Mouse (Mus musculus) hindbrain, embryonic 16.5 days (tissue): ENCODE measurements around the gene Poglut1. TPM values are rescaled to one million over a fixed set of nuclear protein-coding genes. Genes with fewer than 3 reads are reported as not detected.

Experiments used
- ATAC-seq: fragments of 200-750 bp; cut with Nextera tagmentation; 2 replicates; pipeline ENCODE4 v1.8.0; 2017; ENCODE audit warnings: moderate TSS enrichment, moderate library complexity
- H3K27ac ChIP-seq: fragments of 300-500 bp; sonication (generic); 2 replicates; pipeline ENCODE4 v1.5.1; 2014; ENCODE audit warnings: low read depth, mild to moderate bottlenecking, control low read depth, low read length, moderate library complexity
- H3K27me3 ChIP-seq: fragments of 300-500 bp; sonication (generic); replicated peaks from 2 replicates; pipeline ENCODE4 v1.6.1; 2014; ENCODE audit warnings: low read length; ENCODE audit not compliant: control insufficient read depth, insufficient read depth
- H3K36me3 ChIP-seq: fragments of 300-500 bp; sonication (generic); 2 replicates; pipeline ENCODE4 v1.6.1; 2014; ENCODE audit warnings: mild to moderate bottlenecking, low read length, moderate library complexity, mixed read lengths; ENCODE audit not compliant: control insufficient read depth, insufficient read depth
- H3K4me1 ChIP-seq: fragments of 300-500 bp; sonication (generic); 2 replicates; pipeline ENCODE4 v1.6.1; 2014; ENCODE audit warnings: low read depth, low read length; ENCODE audit not compliant: control insufficient read depth, insufficient read depth
- H3K4me2 ChIP-seq: fragments of 300-500 bp; sonication (generic); 2 replicates; pipeline ENCODE4 v1.6.1; 2014; ENCODE audit warnings: mild to moderate bottlenecking, low read length, control low read depth, moderate library complexity
- H3K4me3 ChIP-seq: fragments of 300-500 bp; sonication (generic); 2 replicates; pipeline ENCODE4 v1.5.1; 2014; ENCODE audit warnings: mild to moderate bottlenecking, low read length, control low read depth, moderate library complexity
- H3K9ac ChIP-seq: fragments of 300-500 bp; sonication (generic); 2 replicates; pipeline ENCODE4 v1.6.1; 2014; ENCODE audit warnings: low read depth, mild to moderate bottlenecking, control low read depth, low read length, moderate library complexity
- H3K9me3 ChIP-seq: fragments of 300-500 bp; sonication (generic); 2 replicates; pipeline ENCODE4 v1.6.1; 2014; ENCODE audit warnings: mild to moderate bottlenecking, low read length, moderate library complexity; ENCODE audit not compliant: control insufficient read depth
- WGBS: fragments of 180-500 bp; shearing (Covaris S2); extraction: QIAGEN DNeasy Blood & Tissue Kit; methylation state at CpG from one replicate; pipeline ENCODE4 v1.1.7; 2014; 5-methylcytosine and 5-hydroxymethylcytosine counted together
- polyA plus RNA-seq: library from polyadenylated mRNA; unstranded; fragments of >200 nt; fragmentation: Nextera tagmentation; extraction: Ambion mirVana; gene quantifications from 2 replicates; pipeline ENCODE4 v1.2.1, GENCODE M21; 2015

The Poglut1 gene
- polyA plus RNA-seq, 1 experiment from 2014 or later: 50.1 TPM

DNA sequence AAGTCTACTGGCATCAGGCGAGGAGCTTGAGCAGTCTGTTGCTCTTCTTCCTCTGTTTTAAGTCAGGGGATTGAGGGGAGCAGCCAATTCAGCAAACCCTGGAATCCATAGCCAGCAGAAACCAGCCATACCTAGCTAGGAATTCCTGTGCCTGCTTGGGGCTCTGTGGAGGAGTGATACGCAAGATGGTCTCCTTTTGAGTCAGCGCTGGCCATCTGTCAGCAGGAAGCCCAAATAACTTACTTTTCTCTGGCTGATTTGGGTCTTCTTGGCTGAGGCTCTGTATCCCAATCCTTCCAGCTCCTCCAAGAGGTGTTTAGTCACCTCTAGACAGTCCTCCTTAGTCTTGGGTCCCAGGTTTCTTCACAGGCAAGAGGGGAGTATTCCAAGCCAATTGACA is 5.9 kb upstream of the Poglut1 start:
- peaks cover 23% of the 10 kb centered on the region for H3K27me3 ChIP-seq
- ATAC-seq: no peak

DNA sequence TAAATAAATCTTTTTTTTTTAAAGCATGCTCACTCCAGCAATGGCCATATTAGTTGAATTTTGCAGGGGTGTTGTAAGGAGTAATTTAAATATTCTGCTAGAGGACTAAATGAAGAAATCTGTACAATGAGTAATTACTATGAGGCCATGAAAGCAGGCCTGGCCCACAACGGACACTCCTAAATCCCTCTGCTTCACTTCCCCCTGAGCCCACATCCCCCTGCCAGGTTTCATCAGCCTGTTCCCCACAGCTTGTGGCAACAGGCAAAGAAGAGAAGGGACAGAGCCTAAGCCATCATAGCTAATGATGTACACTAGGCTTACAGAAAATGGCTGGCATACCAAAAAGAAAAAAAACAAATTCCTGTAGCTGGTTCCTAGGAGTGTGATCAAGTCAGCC is 2.1 kb downstream of the Poglut1 start:
- 0 out of 2 replicates have a peak, but pooled peaks cover 2% of the 10 kb centered on the region for H3K27me3 ChIP-seq
- no peak overlapping the region for H3K9ac ChIP-seq
- no peaks in the 10 kb centered on the region for H3K9me3 ChIP-seq
- H3K4me2 ChIP-seq: peak overlapping the region; percentile 58
- ATAC-seq: no peak
- H3K36me3 ChIP-seq: peaks cover 10% of the 10 kb centered on the region
- peaks cover 13% of the 10 kb centered on the region for H3K4me1 ChIP-seq
- no peak overlapping the region for H3K4me3 ChIP-seq
- no peak overlapping the region for H3K27ac ChIP-seq
- 92% methylated on average over 1 of the region's 1 CpGs for WGBS

More for the DNA sequence above, 5.9 kb upstream of the Poglut1 start:
- Histone ChIP-seq H3K4me2 (no peak overlapping the region), H3K36me3 (no peaks in the 10 kb centered on the region), H3K4me3 (no peak overlapping the region), H3K9me3 (no peaks in the 10 kb centered on the region), H3K27ac (no peak overlapping the region), H3K9ac (no peak overlapping the region), H3K4me1 (no peaks in the 10 kb centered on the region)
- WGBS: 82% methylated on average over 3 of the region's 3 CpGs

DNA sequence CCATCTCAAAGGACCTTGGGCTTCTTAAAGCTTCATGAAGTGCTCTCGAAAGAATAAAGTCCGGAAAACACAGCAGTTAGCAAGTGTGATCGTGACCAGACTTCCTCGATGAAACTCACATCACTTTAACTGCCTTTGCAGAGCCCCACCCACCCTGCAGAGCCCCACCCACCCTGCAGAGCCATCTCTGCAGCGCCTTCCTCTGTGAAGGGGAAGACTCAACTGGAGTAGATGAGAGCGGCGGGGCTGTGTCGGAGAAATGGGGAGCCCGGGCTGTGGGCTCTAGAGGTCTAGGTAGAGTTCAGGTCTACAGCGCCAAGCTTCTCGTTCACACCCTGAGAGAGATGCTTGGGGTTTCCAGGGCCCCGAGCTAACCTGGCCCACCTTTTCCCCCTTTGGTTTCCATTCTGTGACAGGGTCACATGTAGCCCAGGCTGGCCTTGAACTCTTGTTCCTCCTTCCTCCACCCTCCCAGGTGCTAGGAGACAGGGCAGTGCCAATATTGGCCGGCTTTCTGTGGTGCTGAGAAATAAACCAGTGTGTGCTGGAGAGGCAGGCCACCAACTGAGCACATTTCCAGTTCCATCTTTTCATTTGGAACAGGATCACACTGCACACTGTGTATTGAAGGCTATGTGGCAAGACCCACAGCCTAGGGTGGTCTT is 11.2 kb downstream of the Poglut1 start:
- H3K9me3 ChIP-seq: no peaks in the 10 kb centered on the region
- peaks cover 51% of the 10 kb centered on the region for H3K36me3 ChIP-seq
- no peak overlapping the region for H3K4me3 ChIP-seq
- H3K27me3 ChIP-seq: no peaks in the 10 kb centered on the region
- H3K4me1 ChIP-seq: no peaks in the 10 kb centered on the region
- no peak overlapping the region for H3K27ac ChIP-seq
- H3K4me2 ChIP-seq: no peak overlapping the region
- WGBS: 90% methylated on average over 12 of the region's 13 CpGs
- ATAC-seq: no peak
- H3K9ac ChIP-seq: no peak overlapping the region

DNA sequence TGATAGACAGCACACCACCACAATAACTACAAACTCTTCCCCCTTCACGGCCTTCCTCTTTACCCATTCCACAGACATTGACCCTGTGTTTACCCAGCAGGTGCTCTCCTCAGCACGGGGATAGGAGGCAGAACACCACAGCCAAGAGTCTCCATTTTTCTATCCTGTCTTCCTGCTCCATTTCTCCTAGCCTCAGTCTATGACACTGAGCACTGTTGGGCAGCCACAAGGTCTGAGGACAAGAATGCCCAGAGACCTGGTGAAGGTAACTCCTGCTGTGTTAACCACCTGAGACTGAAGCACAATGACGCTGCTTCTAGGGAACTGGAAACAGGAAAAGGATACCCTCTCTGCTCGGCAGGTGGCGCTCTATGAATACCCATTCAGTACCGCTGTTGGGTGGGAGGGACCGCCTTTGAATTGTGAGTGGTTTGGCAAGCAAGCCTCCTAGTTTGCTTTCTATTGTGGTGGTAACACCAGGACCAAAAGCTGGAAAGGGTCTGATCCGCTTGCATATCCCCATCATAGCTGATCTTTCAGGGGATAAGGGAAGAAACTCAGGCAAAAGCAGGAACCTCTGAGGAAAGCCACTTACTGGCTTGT is 13.4 kb downstream of the Poglut1 start:
- H3K4me3 ChIP-seq: no peak overlapping the region
- H3K36me3 ChIP-seq: peaks cover 48% of the 10 kb centered on the region
- no peak overlapping the region for H3K27ac ChIP-seq
- no peaks in the 10 kb centered on the region for H3K4me1 ChIP-seq
- H3K4me2 ChIP-seq: no peak overlapping the region
- ATAC-seq: peak; percentile 60
- 44% methylated on average over 8 of the region's 8 CpGs for WGBS
- no peaks in the 10 kb centered on the region for H3K27me3 ChIP-seq
- H3K9me3 ChIP-seq: no peaks in the 10 kb centered on the region
- H3K9ac ChIP-seq: no peak overlapping the region

DNA sequence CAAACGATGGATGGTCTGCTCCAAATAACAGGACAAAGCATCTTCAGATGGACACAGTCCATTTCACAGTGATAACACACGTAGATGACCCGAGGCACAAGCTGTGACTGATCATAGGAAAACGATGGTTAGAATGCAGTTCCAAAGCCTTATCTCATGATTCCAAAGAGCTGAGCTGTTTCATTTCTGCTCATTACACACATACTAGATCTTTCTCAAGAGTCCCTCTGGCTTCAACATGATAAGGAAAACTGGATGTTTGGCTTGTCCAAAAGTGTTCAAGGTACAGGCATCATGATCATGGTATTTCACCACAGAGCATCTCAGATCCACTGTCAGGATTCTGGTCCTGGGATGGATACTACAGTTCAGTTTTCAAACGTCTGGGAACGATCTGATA is 23.8 kb downstream of the Poglut1 start:
- Histone ChIP-seq H3K4me2 (no peak overlapping the region), H3K36me3 (peaks cover 41% of the 10 kb centered on the region), H3K27me3 (no peaks in the 10 kb centered on the region), H3K9me3 (no peaks in the 10 kb centered on the region), H3K4me3 (no peak overlapping the region), H3K9ac (no peak overlapping the region), H3K27ac (no peak overlapping the region), H3K4me1 (peaks cover 5% of the 10 kb centered on the region)
- 93% methylated on average over 6 of the region's 6 CpGs for WGBS
- no peak for ATAC-seq

DNA sequence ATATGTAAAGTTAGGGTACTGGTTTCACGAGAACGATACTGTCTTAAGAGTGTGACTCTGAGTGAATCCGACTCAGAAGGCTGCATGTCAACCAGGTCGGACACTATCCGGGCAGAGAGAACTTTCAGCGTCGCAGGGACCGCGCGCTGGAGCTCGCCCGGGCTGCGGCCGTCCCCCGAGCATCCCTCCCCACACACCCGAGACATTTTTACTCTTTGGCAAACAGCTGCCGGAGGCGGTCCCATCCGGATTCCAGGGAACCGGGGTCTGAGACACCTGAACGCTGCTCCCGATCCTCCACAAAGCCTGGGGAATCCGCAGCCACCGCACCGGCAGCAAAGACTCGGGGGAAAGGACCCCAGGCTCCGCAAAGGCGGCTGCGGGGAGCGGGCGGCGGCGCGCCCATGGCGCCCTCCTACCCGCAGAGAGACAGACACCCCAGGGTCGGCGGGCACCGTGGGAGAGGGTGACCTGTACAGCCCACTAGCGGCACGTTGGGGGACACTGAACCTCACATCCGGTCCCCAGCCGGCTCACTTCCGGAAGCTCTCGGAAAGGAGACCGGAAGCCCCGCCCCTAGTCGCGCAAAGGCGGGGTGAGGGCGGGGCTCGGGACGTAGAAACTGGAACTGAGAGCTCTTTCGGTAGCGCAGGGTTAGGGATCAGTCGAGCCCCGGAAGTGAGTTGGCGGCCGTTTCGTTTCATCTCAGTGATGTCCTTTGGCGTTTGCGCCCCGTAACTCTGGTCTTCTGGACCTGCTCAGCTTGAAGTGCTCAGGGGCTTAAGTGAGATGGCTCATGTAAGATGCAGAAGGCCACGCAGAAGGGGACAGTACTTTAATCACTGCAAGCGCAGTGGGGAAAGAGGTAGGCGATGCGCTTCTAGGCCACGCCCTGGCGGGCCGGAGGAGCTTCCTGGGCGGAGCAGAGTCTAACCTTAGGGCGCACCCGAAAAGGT is 27.7 kb downstream of the Poglut1 start, which contains the start of gene Timmdc1:
Timmdc1 (minus strand) TSS at position 535 of the 956 bp plus-strand sequence.
- Histone ChIP-seq H3K4me1 (peaks cover 5% of the 10 kb centered on the region), H3K9me3 (no peaks in the 10 kb centered on the region), H3K4me3 (peak within 1 kb of the TSS; percentile 96), H3K27ac (peak within 1 kb of the TSS; percentile 90), H3K9ac (peak within 1 kb of the TSS; percentile 97), H3K27me3 (no peaks in the 10 kb centered on the region), H3K4me2 (peak within 1 kb of the TSS; percentile 74), H3K36me3 (peaks cover 23% of the 10 kb centered on the region)
- ATAC-seq: peak; percentile 98
- under 1% methylated on average over 72 of the region's 73 CpGs for WGBS

DNA sequence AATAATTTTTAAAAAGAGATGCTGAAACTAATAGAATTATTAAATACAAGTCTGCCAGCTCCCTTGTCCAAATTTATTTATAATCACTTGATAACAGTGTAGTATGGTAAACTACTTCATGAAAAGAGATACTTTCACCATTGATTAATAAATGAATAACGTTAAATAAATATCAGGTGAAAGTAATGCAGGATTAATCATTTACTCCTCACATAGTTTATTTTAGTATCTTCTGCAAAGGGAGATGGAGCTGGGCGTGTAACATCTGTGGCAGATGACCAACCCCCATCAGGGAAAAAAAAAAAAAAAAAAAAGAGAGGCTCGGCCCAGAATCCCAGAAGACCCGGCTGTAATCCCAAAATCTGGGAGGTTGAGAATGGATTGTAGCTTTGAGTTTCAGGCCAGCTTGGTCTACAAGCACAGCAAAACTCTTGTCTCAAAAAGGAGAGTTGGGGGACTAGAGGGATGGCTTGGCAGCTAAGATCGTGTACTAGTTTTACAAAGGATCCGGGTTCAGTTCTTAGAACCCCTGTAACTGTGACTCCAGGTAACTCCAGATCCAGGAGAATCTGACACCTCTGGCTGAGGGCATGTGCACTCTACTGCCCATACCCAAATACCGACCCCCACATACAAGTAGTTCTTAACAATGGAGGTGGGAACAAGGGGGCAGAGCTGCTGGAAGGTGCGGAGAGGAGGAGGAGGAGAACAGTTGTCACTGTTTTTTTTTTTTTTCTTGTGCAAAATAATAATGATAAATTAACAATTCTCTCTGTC is 28.7 kb downstream of the Poglut1 start:
- no peak for ATAC-seq

DNA sequence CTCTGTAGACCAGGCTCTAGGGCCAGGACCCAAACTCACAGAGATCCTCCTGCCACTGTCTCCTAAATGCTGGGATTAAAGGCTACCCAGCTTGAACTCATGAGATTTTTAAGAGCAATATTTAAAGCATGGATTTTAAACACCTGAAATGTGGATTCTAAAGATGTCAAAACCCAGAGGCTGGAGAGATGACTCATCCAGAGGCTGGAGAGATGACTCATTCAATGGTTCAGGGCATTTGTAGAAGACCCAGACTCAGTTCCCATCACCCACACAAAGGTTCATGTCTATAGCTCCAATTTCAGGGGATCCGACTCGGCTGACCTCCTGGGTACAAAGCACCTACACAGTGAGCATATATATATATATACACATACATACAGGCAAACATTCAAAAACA is 30.9 kb downstream of the Poglut1 start:
- no peak overlapping the region for H3K27ac ChIP-seq
- no peaks in the 10 kb centered on the region for H3K27me3 ChIP-seq
- no peak overlapping the region for H3K4me3 ChIP-seq
- ATAC-seq: no peak
- no peak overlapping the region for H3K9ac ChIP-seq
- peaks cover 5% of the 10 kb centered on the region; the same call in 1 of the 2 replicates for H3K36me3 ChIP-seq
- H3K4me2 ChIP-seq: no peak overlapping the region
- no peaks in the 10 kb centered on the region for H3K9me3 ChIP-seq
- 97% methylated on average over 2 of the region's 2 CpGs for WGBS
- H3K4me1 ChIP-seq: peaks cover 5% of the 10 kb centered on the region

More for the DNA sequence above, 28.7 kb downstream of the Poglut1 start:
- H3K36me3 ChIP-seq: peaks cover 15% of the 10 kb centered on the region
- peak overlapping the region; percentile 38; the same call in 1 of the 2 replicates for H3K9ac ChIP-seq
- H3K27me3 ChIP-seq: no peaks in the 10 kb centered on the region
- peak overlapping the region; percentile 96 for H3K4me3 ChIP-seq
- no peak overlapping the region for H3K27ac ChIP-seq
- 40% methylated on average over 8 of the region's 8 CpGs for WGBS
- H3K9me3 ChIP-seq: no peaks in the 10 kb centered on the region
- peaks cover 5% of the 10 kb centered on the region for H3K4me1 ChIP-seq
- H3K4me2 ChIP-seq: peak overlapping the region; percentile 74
